Mouse (Mus musculus) gastrocnemius, postnatal 4 days (tissue): ENCODE data around the gene Cdkn1b. TPM values are rescaled to one million over a fixed set of nuclear protein-coding genes. Genes with fewer than 3 reads are reported as not detected.

Experiments
- DNase-seq, 2 experiments: peaks; one replicate each; pipeline ENCODE4 v3.0.0; 2021 to 2022; ENCODE audit warnings: low spot score in 2 of 2, mixed read lengths in 2 of 2
- long read RNA-seq, 2 experiments: library from polyadenylated mRNA; stranded (forward); transcript quantifications; one replicate each; pipeline ENCODE4 v2.0.0; 2021
- total RNA-seq, 2 experiments: library from RNA; stranded (reverse); gene quantifications; 2 replicates each; pipeline ENCODE4 v1.2.3; 2021

Cdkn1b gene
- 10 to 100 TPM; 51.1 to 53.0 TPM for total RNA-seq
- long read RNA-seq, experiment 1: 0 reads
- long read RNA-seq, experiment 2: 0 reads

- DNase-seq: peak; percentile 79 to 88
Measured at GRCm38 (mm10) chr6:134920190-134921013, at the start of gene Cdkn1b. Gene Cdkn1b, plus strand, starts transcription at chr6:134920401.

- no peak for DNase-seq
Measured at GRCm38 (mm10) chr6:134870887-134871286, 49.3 kb upstream of the Cdkn1b start.

GRCm38 (mm10) chr6:134872236-134872635 lies 48.0 kb upstream of the Cdkn1b start:
- DNase-seq: no peak

- no peak for DNase-seq
Measured at GRCm38 (mm10) chr6:134873018-134873417, 47.2 kb upstream of the Cdkn1b start.

GRCm38 (mm10) chr6:134876795-134877194 lies 43.4 kb upstream of the Cdkn1b start:
- no peak for DNase-seq

GRCm38 (mm10) chr6:134877276-134877675 lies 42.9 kb upstream of the Cdkn1b start:
- no peak for DNase-seq

GRCm38 (mm10) chr6:134877892-134878291 lies 42.3 kb upstream of the Cdkn1b start:
- DNase-seq: no peak

GRCm38 (mm10) chr6:134879556-134879955 lies 40.6 kb upstream of the Cdkn1b start:
- DNase-seq: no peak

- DNase-seq: no peak
Measured at GRCm38 (mm10) chr6:134880046-134880445, 40.2 kb upstream of the Cdkn1b start.

GRCm38 (mm10) chr6:134883661-134884060 lies 36.5 kb upstream of the Cdkn1b start:
- no peak for DNase-seq

- DNase-seq: no peak
Measured at GRCm38 (mm10) chr6:134885515-134885914, 34.7 kb upstream of the Cdkn1b start.

- DNase-seq: no peak
Measured at GRCm38 (mm10) chr6:134886475-134886874, 33.7 kb upstream of the Cdkn1b start.

- no peak for DNase-seq
Measured at GRCm38 (mm10) chr6:134887008-134887407, 33.2 kb upstream of the Cdkn1b start.

- peak in 1 of 2 experiments; percentile 22 for DNase-seq
Measured at GRCm38 (mm10) chr6:134887711-134888449, 32.3 kb upstream of the Cdkn1b start.

- DNase-seq: no peak
Measured at GRCm38 (mm10) chr6:134888563-134889017, 31.6 kb upstream of the Cdkn1b start.

GRCm38 (mm10) chr6:134889763-134890162 lies 30.4 kb upstream of the Cdkn1b start:
- no peak for DNase-seq

- DNase-seq: no peak
Measured at GRCm38 (mm10) chr6:134890436-134890835, 29.8 kb upstream of the Cdkn1b start.

GRCm38 (mm10) chr6:134896570-134897436 lies 23.4 kb upstream of the Cdkn1b start:
- DNase-seq: no peak

GRCm38 (mm10) chr6:134897443-134898094 lies 22.6 kb upstream of the Cdkn1b start:
- peak; percentile 95 to 96 for DNase-seq
